Mouse (Mus musculus): ENCODE data around the gene Olfr31. TPM values are rescaled to one million over a fixed set of nuclear protein-coding genes. Genes with fewer than 3 reads are reported as not detected.

Gene Olfr31
- total RNA-seq, 2 experiments from 2014 or later = not detected

- no peak for DNase-seq
Measured at GRCm38 (mm10) chr14:14354511-14355359, 32.1 kb downstream of the Olfr31 start.

- DNase-seq = no peak
Measured at GRCm38 (mm10) chr14:14355360-14355646, 32.7 kb downstream of the Olfr31 start.

Other genes starting within 250 kb of the Olfr31 start
- gene Psmd6, start 201.8 kb upstream of the Olfr31 start, total RNA-seq (2021) = 10 to 100 TPM; 85.5 to 89.7 TPM
- not detected for gene Olfr720, start 136.0 kb upstream of the Olfr31 start, total RNA-seq (2021)
- 1 to 10 TPM; 5.0 to 6.2 TPM for gene Il3ra, start 23.4 kb downstream of the Olfr31 start, total RNA-seq (2021)
- not detected for gene Olfr721-ps1, start 78.5 kb downstream of the Olfr31 start, total RNA-seq (2021)

Measured in heart, adult 18-20 months (tissue).